Mouse (Mus musculus): ENCODE data around the gene Usp10. TPM values are rescaled to one million over a fixed set of nuclear protein-coding genes. Genes with fewer than 3 reads are reported as not detected.

The Usp10 gene
- total and polyA plus RNA-seq, 3 experiments = 42.7 to 108 (median 61.0) TPM

- H3K27me3 ChIP-seq (ENCODE audit: insufficient read depth, low read length) = no peaks in the 10 kb centered on the region
- ATAC-seq (ENCODE audit: extremely low read depth, insufficient number of reproducible peaks, low FRiP score, poor library complexity, severe bottlenecking) (no peak), DNase-seq (ENCODE audit: low spot score) (no peak)
- H3K36me3 ChIP-seq (replicated peaks) = peaks cover 89% of the 10 kb centered on the region
- no peaks in the 10 kb centered on the region for H3K9me3 ChIP-seq (replicated peaks)
- H3K4me1 ChIP-seq (ENCODE audit: insufficient read depth, low read depth, low read length) = peaks cover 45% of the 10 kb centered on the region
- no peak for TF ChIP-seq GATA1 (IDR thresholded peaks at IDR 0.05; ENCODE audit: borderline replicate concordance, low read length)
- TF ChIP-seq GATA2 (IDR thresholded peaks at IDR 0.05; ENCODE audit: borderline replicate concordance, low read depth, low read length) = no peak
- TF ChIP-seq CTCF (IDR thresholded peaks at IDR 0.05; ENCODE audit: low read depth, low read length) = no peak
- no peak for TF ChIP-seq TAL1 (conservative IDR thresholded peaks at IDR 0.05; ENCODE audit: low read depth, low read length)
- TF ChIP-seq POLR2AphosphoS5 (IDR thresholded peaks at IDR 0.05; ENCODE audit: insufficient replicate concordance, low read depth, low read length) = no peak
- H3K4me3 ChIP-seq (ENCODE audit: low read depth, low read length) = no peak overlapping the region
Measured at GRCm38 (mm10) chr8:119931317-119931716, 21.2 kb downstream of the Usp10 start.

- Histone ChIP-seq H3K4me3 (ENCODE audit: low read depth, low read length) (no peak overlapping the region), H3K9me3 (replicated peaks) (no peaks in the 10 kb centered on the region), H3K4me1 (ENCODE audit: insufficient read depth, low read depth, low read length) (peaks cover 30% of the 10 kb centered on the region), H3K27me3 (ENCODE audit: insufficient read depth, low read length) (no peaks in the 10 kb centered on the region), H3K36me3 (replicated peaks) (peaks cover 93% of the 10 kb centered on the region)
- ATAC-seq (ENCODE audit: extremely low read depth, insufficient number of reproducible peaks, low FRiP score, poor library complexity, severe bottlenecking) (no peak), DNase-seq (ENCODE audit: low spot score) (no peak)
- no peak for TF ChIP-seq CTCF (IDR thresholded peaks at IDR 0.05; ENCODE audit: low read depth, low read length)
- TF ChIP-seq TAL1 (conservative IDR thresholded peaks at IDR 0.05; ENCODE audit: low read depth, low read length) = no peak
- no peak for TF ChIP-seq GATA1 (IDR thresholded peaks at IDR 0.05; ENCODE audit: borderline replicate concordance, low read length)
- no peak for TF ChIP-seq GATA2 (IDR thresholded peaks at IDR 0.05; ENCODE audit: borderline replicate concordance, low read depth, low read length)
- no peak for TF ChIP-seq POLR2AphosphoS5 (IDR thresholded peaks at IDR 0.05; ENCODE audit: insufficient replicate concordance, low read depth, low read length)
Measured at GRCm38 (mm10) chr8:119933681-119934080, 23.5 kb downstream of the Usp10 start.

GRCm38 (mm10) chr8:119935541-119935940 is 25.4 kb downstream of the Usp10 start:
- Histone ChIP-seq H3K9me3 (replicated peaks) (no peaks in the 10 kb centered on the region), H3K36me3 (replicated peaks) (peaks cover 96% of the 10 kb centered on the region), H3K4me3 (ENCODE audit: low read depth, low read length) (no peak overlapping the region), H3K4me1 (ENCODE audit: insufficient read depth, low read depth, low read length) (peaks cover 19% of the 10 kb centered on the region), H3K27me3 (ENCODE audit: insufficient read depth, low read length) (no peaks in the 10 kb centered on the region)
- ATAC-seq (ENCODE audit: extremely low read depth, insufficient number of reproducible peaks, low FRiP score, poor library complexity, severe bottlenecking) = no peak
- TF ChIP-seq POLR2AphosphoS5 (IDR thresholded peaks at IDR 0.05; ENCODE audit: insufficient replicate concordance, low read depth, low read length) (no peak), GATA2 (IDR thresholded peaks at IDR 0.05; ENCODE audit: borderline replicate concordance, low read depth, low read length) (no peak)
- DNase-seq (ENCODE audit: low spot score) = no peak

- Histone ChIP-seq H3K4me1 (ENCODE audit: insufficient read depth, low read depth, low read length) (peaks cover 19% of the 10 kb centered on the region), H3K36me3 (replicated peaks) (peaks cover 99% of the 10 kb centered on the region), H3K27me3 (ENCODE audit: insufficient read depth, low read length) (no peaks in the 10 kb centered on the region), H3K9me3 (replicated peaks) (no peaks in the 10 kb centered on the region), H3K4me3 (ENCODE audit: low read depth, low read length) (no peak overlapping the region)
- DNase-seq (ENCODE audit: low spot score) (no peak), ATAC-seq (ENCODE audit: extremely low read depth, insufficient number of reproducible peaks, low FRiP score, poor library complexity, severe bottlenecking) (no peak)
- no peak for TF ChIP-seq POLR2AphosphoS5 (IDR thresholded peaks at IDR 0.05; ENCODE audit: insufficient replicate concordance, low read depth, low read length)
- no peak for TF ChIP-seq CTCF (IDR thresholded peaks at IDR 0.05; ENCODE audit: low read depth, low read length)
- no peak for TF ChIP-seq GATA1 (IDR thresholded peaks at IDR 0.05; ENCODE audit: borderline replicate concordance, low read length)
- TF ChIP-seq TAL1 (conservative IDR thresholded peaks at IDR 0.05; ENCODE audit: low read depth, low read length) = no peak
- TF ChIP-seq GATA2 (IDR thresholded peaks at IDR 0.05; ENCODE audit: borderline replicate concordance, low read depth, low read length) = no peak
Measured at GRCm38 (mm10) chr8:119938481-119938880, 28.3 kb downstream of the Usp10 start.

- H3K4me1 ChIP-seq (ENCODE audit: insufficient read depth, low read depth, low read length) = peaks cover 25% of the 10 kb centered on the region
- no peak for DNase-seq (ENCODE audit: low spot score)
- H3K9me3 ChIP-seq (replicated peaks) = no peaks in the 10 kb centered on the region
- ATAC-seq (ENCODE audit: extremely low read depth, insufficient number of reproducible peaks, low FRiP score, poor library complexity, severe bottlenecking) = no peak
- no peak overlapping the region for H3K4me3 ChIP-seq (ENCODE audit: low read depth, low read length)
- H3K36me3 ChIP-seq (replicated peaks) = peaks cover 99% of the 10 kb centered on the region
- TF ChIP-seq CTCF (IDR thresholded peaks at IDR 0.05; ENCODE audit: low read depth, low read length) = no peak
- TF ChIP-seq GATA1 (IDR thresholded peaks at IDR 0.05; ENCODE audit: borderline replicate concordance, low read length) = no peak
- no peak for TF ChIP-seq TAL1 (conservative IDR thresholded peaks at IDR 0.05; ENCODE audit: low read depth, low read length)
- H3K27me3 ChIP-seq (ENCODE audit: insufficient read depth, low read length) = no peaks in the 10 kb centered on the region
Measured at GRCm38 (mm10) chr8:119939336-119939735, 29.2 kb downstream of the Usp10 start.

GRCm38 (mm10) chr8:119941471-119941870 is 31.3 kb downstream of the Usp10 start:
- Histone ChIP-seq H3K4me1 (ENCODE audit: insufficient read depth, low read depth, low read length) (peaks cover 36% of the 10 kb centered on the region), H3K4me3 (ENCODE audit: low read depth, low read length) (no peak overlapping the region), H3K36me3 (replicated peaks) (peaks cover 100% of the 10 kb centered on the region), H3K27me3 (ENCODE audit: insufficient read depth, low read length) (no peaks in the 10 kb centered on the region), H3K9me3 (replicated peaks) (no peaks in the 10 kb centered on the region)
- no peak for ATAC-seq (ENCODE audit: extremely low read depth, insufficient number of reproducible peaks, low FRiP score, poor library complexity, severe bottlenecking)
- no peak for DNase-seq (ENCODE audit: low spot score)
- TF ChIP-seq TAL1 (conservative IDR thresholded peaks at IDR 0.05; ENCODE audit: low read depth, low read length) (no peak), GATA1 (IDR thresholded peaks at IDR 0.05; ENCODE audit: borderline replicate concordance, low read length) (no peak), GATA2 (IDR thresholded peaks at IDR 0.05; ENCODE audit: borderline replicate concordance, low read depth, low read length) (no peak), CTCF (IDR thresholded peaks at IDR 0.05; ENCODE audit: low read depth, low read length) (no peak), POLR2AphosphoS5 (IDR thresholded peaks at IDR 0.05; ENCODE audit: insufficient replicate concordance, low read depth, low read length) (no peak)

GRCm38 (mm10) chr8:119943616-119944015 is 33.5 kb downstream of the Usp10 start:
- Histone ChIP-seq H3K4me1 (ENCODE audit: insufficient read depth, low read depth, low read length) (peaks cover 33% of the 10 kb centered on the region), H3K36me3 (replicated peaks) (peaks cover 100% of the 10 kb centered on the region), H3K27me3 (ENCODE audit: insufficient read depth, low read length) (no peaks in the 10 kb centered on the region), H3K9me3 (replicated peaks) (no peaks in the 10 kb centered on the region), H3K4me3 (ENCODE audit: low read depth, low read length) (no peak overlapping the region)
- ATAC-seq (ENCODE audit: extremely low read depth, insufficient number of reproducible peaks, low FRiP score, poor library complexity, severe bottlenecking) (no peak), DNase-seq (ENCODE audit: low spot score) (no peak)
- TF ChIP-seq TAL1 (conservative IDR thresholded peaks at IDR 0.05; ENCODE audit: low read depth, low read length) (no peak), GATA1 (IDR thresholded peaks at IDR 0.05; ENCODE audit: borderline replicate concordance, low read length) (no peak), GATA2 (IDR thresholded peaks at IDR 0.05; ENCODE audit: borderline replicate concordance, low read depth, low read length) (no peak), CTCF (IDR thresholded peaks at IDR 0.05; ENCODE audit: low read depth, low read length) (no peak), POLR2AphosphoS5 (IDR thresholded peaks at IDR 0.05; ENCODE audit: insufficient replicate concordance, low read depth, low read length) (no peak)

Measured in G1E (cell line).